Mouse (Mus musculus) T-cell, adult 66 days (primary cell): ENCODE measurements around the gene Gm9508. TPM values are rescaled to one million over a fixed set of nuclear protein-coding genes. Genes with fewer than 3 reads are reported as not detected.

Source experiments
- total RNA-seq, 2 experiments: library from RNA; stranded (reverse); gene quantifications; 3 replicates in 1 of 2; 4 replicates in 1 of 2; pipeline ENCODE4 v1.2.4; 2023

The Gm9508 gene
- not detected for total RNA-seq

DNA sequence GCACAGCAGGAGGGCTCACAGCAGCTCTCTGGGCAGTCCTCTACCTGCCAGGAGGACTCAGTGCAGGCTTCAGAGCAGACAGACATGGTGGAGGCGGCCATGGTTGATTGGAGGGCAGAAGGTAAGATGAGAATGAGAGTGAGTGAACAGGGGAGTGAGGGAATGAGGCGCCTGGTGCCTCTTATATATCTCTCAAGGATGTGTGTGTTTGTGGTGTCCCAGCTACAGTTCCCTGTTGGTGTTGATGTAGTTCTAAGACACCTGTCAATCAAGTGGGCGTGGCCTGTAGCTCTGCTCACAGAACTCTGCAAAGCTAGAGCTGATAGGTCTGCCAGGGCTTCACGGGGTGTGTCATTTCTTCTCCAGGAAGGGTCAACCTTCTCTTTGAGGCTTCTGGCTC, at the start of gene Gm9508:
Gm9508 (minus strand) TSS at position 101 of the 400 bp plus-strand sequence.

DNA sequence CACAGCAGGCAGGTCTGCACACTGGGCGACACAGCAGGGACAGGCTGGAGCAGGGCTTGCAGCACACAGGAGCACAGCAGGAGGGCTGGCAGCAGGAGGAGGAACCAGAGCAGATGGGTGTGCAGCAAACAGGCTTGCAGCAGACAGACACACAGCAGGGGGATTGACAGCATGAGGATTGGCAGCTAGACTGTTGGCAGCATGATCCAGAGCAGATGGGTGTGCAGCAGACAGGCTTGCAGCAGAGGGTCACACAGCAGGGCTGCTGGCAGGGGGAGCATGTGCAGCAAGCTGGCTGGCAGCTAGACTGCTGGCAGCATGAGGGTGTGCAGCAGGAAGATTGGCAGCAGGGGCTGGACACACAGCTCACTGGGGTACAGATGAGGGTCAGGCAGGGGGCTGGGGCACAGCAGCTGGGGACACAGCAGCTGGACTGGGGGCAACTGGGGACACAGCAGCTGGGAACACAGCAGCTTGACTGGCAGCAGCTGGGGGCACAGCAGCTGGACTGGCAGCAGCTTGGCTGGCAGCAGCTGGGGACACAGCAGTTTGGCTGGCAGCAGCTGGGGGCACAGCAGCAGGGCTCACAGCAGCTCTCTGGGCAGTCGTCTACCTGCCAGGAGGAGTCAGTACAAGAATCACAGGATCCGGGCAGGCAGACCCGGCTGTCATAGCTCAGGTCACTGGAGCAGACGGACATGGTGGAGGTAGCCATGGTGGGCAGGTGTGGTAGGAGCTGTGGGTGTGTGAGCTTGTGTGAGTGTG, 45.1 kb upstream of the Gm9508 start, which contains the start of gene Gm18596:
Gm18596 (minus strand) TSS at position 715 of the 765 bp plus-strand sequence.

DNA sequence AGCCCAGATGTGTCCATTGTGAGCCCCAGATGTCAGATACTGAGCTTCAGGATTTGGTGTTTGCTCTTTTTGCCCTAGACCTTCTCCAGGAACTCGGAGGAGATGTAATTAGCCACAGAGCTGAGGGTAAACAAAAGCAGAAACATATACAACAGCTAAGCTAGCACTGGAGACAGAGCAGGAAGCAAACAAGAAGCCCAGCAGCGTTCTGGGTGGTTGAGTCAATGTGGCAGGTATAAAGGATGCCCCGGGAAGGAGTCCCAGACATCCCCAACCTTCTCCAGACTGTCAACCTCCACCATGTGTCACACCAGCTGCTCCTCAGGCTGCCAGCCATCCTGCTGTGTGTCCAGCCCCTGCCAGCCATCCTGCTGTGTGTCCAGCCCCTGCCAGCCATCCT, 29.2 kb upstream of the Gm9508 start, which contains the start of gene Gm10100:
Gm10100 (plus strand) TSS at position 301 of the 400 bp plus-strand sequence.

DNA sequence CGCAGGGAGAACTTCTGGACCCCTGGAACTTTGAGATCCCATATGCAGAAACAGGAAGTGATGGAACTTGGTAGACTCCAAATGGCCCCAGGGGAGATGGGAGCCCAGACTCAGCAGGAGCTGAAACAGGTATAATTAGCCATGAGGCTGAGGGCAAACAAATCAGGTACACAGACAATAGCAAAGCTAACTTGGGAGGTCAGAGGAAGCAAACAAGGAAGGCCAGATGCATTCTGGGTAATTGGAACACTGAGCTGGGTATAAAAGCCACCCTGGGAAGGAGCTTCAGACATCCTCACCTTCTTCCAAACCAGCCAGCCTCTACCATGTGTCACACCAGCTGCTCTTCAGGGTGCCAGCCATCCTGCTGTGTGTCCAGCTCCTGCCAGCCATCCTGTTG, 23.3 kb upstream of the Gm9508 start, which contains the start of gene Krtap12-1:
Krtap12-1 (plus strand) TSS at position 301 of the 400 bp plus-strand sequence.

DNA sequence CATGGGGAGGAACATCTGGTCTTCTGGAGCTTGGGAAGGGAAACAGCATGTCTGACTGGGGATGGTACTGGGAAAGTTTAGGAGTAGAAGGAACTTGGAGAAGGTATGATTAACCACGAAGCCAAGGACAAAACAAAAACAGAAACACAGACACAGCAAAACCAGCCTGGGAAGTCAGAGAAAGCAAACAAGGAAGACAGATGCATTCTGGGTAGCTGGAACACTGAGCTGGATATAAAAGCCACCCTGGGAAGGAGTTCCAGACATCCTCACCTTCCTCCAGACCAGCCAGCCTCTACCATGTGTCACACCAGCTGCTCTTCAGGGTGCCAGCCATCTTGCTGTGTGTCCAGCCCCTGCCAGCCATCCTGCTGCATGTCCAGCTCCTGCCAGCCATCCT, 18.5 kb upstream of the Gm9508 start, which contains the start of gene Gm10142:
Gm10142 (plus strand) TSS at position 301 of the 400 bp plus-strand sequence.

DNA sequence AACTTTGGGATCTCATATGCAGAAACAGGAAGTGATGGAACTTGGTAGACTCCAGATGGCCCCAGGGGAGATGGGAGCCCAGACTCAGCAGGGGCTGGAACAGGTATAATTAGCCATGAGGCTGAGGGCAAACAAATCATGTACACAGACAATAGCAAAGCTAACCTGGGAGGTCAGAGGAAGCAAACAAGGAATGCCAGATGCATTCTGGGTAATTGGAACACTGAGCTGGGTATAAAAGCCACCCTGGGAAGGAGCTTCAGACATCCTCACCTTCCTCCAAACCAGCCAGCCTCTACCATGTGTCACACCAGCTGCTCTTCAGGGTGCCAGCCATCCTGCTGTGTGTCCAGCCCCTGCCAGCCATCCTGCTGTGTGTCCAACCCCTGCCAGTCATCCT, 14.1 kb upstream of the Gm9508 start, which contains the start of gene Gm10024:
Gm10024 (plus strand) TSS at position 301 of the 400 bp plus-strand sequence.

DNA sequence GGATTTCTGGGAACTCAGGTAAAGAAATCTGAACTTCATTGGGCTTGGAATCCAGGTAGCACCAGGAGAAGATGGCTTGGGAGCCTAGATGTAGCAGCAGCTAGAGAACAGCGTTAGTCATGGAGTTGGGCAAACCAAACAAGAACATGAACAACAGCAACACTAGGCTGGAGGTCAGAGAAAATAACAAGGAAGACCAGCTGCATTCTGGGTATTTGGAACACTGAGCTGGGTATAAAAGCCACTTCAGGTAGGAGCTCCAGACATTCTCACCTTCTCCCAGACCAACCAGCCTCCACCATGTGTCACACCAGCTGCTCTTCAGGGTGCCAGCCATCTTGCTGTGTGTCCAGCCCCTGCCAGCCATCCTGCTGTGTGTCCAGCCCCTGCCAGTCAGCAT, 9.3 kb upstream of the Gm9508 start, which contains the start of gene Gm10272:
Gm10272 (plus strand) TSS at position 301 of the 400 bp plus-strand sequence.

DNA sequence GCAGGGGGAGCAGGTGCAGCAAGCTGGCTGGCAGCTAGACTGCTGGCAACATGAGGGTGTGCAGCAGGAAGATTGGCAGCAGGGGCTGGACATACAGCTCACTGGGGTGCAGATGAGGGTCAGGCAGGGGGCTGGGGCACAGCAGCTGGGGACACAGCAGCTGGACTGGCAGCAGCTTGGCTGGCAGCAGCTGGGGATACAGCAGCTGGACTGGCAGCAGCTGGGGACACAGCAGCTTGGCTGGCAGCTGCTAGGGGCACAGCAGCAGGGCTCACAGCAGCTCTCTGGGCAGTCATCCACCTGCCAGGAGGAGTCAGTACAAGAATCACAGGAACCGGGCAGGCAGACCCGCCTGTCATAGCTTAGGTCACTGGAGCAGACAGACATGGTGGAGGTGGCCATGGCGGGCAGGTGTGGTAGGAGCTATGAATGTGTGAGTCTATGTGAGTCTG, 6.7 kb downstream of the Gm9508 start, which contains the start of gene Gm19402:
Gm19402 (minus strand) TSS at position 402 of the 452 bp plus-strand sequence.

DNA sequence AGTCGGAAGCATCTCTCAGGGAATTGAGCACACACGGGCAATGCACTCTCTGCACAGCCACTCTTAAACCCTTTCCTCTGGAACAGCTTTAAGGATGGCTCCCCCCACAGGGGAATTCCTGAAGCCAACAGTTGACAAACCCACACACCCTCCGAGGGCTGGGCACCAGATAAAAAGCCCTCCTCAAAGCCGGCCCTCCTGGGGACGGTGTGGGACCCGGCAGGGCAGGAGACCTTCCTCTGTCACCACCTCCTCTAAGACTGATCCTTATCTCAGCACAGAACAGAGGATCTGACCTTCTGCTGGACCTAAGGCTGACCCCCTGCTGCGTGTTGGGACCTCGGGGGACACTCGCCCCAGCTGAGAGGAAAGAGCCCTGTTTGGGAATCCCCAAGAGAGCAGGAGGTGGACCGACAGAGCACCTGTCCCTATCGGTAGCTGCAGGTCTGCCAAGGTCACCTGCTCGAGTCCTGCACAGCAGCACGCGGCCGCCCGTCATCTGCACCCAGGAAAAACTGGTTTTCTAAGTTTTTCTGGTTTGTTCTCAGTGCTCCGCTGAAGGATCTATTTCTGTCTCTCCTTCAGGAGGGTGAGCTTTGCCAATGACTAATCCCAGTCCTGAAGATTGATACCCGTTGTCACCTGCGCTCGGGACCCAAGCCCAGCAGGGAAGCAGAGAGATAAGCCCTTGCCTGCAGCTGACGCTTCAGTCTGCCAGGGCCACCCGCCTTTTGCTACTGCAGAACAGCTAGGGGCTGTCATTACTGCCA, 11.0 kb downstream of the Gm9508 start, which contains the start of gene Tspear:
Tspear (plus strand) TSS at position 675 of the 770 bp plus-strand sequence.

Other genes with a start within 250 kb of the Gm9508 start
- 10 to 100 TPM; 28.7 to 31.2 TPM for gene Fam207a, start 181.4 kb downstream of the Gm9508 start, total RNA-seq
- gene Itgb2, start 167.0 kb downstream of the Gm9508 start, total RNA-seq = 100 to 1,000 TPM; 248 to 305 TPM
- gene Pttg1ip, start 115.5 kb downstream of the Gm9508 start, total RNA-seq = 100 to 1,000 TPM; 108 to 116 TPM
- gene Sumo3, start 91.1 kb downstream of the Gm9508 start, total RNA-seq = 10 to 100 TPM; 56.8 to 61.8 TPM
- not detected for gene Gm49325, start 91.0 kb downstream of the Gm9508 start, total RNA-seq
- 10 to 100 TPM; 41.1 to 46.1 TPM for gene Ube2g2, start 75.0 kb downstream of the Gm9508 start, total RNA-seq
- 1 to 10 TPM; 1.6 to 3.3 TPM for gene Tspear, start 10.7 kb downstream of the Gm9508 start, total RNA-seq
- not detected for gene Gm19402, start 6.5 kb downstream of the Gm9508 start, total RNA-seq
- gene Gm10272, start 9.4 kb upstream of the Gm9508 start, total RNA-seq = not detected
- gene Gm10024, start 14.2 kb upstream of the Gm9508 start, total RNA-seq = not detected
- not detected for gene Gm10142, start 18.6 kb upstream of the Gm9508 start, total RNA-seq
- gene Krtap12-1, start 23.4 kb upstream of the Gm9508 start, total RNA-seq = not detected
- gene Gm10100, start 29.3 kb upstream of the Gm9508 start, total RNA-seq = not detected
- gene Gm18596, start 45.4 kb upstream of the Gm9508 start, total RNA-seq = not detected
- gene Gm9736, start 54.1 kb upstream of the Gm9508 start, total RNA-seq = not detected
- gene Gm3233, start 62.4 kb upstream of the Gm9508 start, total RNA-seq = not detected
- not detected for gene Gm3238, start 74.1 kb upstream of the Gm9508 start, total RNA-seq
- not detected for gene Gm7138, start 79.7 kb upstream of the Gm9508 start, total RNA-seq
- gene Gm3250, start 85.3 kb upstream of the Gm9508 start, total RNA-seq = not detected
- gene Gm7137, start 91.0 kb upstream of the Gm9508 start, total RNA-seq = not detected
- not detected for gene Gm9639, start 97.8 kb upstream of the Gm9508 start, total RNA-seq
- not detected for gene Gm19668, start 101.9 kb upstream of the Gm9508 start, total RNA-seq
- not detected for gene Gm9507, start 114.6 kb upstream of the Gm9508 start, total RNA-seq
- gene Gm2696, start 117.4 kb upstream of the Gm9508 start, total RNA-seq = not detected
- gene Krtap10-4, start 129.9 kb upstream of the Gm9508 start, total RNA-seq = not detected
- gene Krtap10-10, start 138.7 kb upstream of the Gm9508 start, total RNA-seq = not detected
- not detected for gene Gm36176, start 149.6 kb upstream of the Gm9508 start, total RNA-seq
- gene Gm10318, start 155.6 kb upstream of the Gm9508 start, total RNA-seq = not detected
- gene Gm3285, start 164.7 kb upstream of the Gm9508 start, total RNA-seq = not detected
- not detected for gene Lrrc3, start 205.3 kb upstream of the Gm9508 start, total RNA-seq